1 mouse cellular context compared by ENCODE assay signal in the genomic region with DNA sequence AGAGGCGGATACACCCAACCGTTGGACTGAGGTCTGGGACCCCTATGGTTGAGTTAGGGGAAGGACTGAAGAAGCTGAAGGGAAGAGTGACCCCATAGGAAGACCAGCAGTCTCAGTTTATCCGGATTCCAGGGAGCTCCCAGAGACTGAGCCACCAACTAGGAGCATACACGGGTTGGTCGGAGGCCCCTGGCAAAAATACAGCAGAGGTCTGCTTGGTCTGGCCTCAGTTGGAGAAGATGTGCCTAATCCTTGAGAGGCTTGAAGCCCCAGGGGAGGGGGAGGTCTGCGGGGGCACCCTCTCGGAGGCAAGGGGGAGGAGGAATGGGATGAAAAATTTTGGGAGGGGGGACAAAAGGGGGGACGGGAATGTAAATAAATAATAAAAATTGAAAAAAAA.
TF ChIP-seq lines count a peak whose summit lies in the region.

No protein-coding gene starts in this region.

TF ChIP-seq in myocyte, 11 proteins besides CTCF, POLR2A, EP300 and RAD21 (continued from another document):
- TF ChIP-seq MYOD1 (IDR thresholded peaks at IDR 0.05; ENCODE audit: control insufficient read depth in 1 of 3, insufficient read length in 2 of 3, low read depth in 2 of 3), result no peak
- no peak for TF ChIP-seq SRF (IDR thresholded peaks at IDR 0.05; ENCODE audit: control insufficient read depth, insufficient read length, low read depth)
- TF ChIP-seq CEBPB (IDR thresholded peaks at IDR 0.05; ENCODE audit: insufficient read depth, poor library complexity, severe bottlenecking), result no peak
- no peak for TF ChIP-seq REST (IDR thresholded peaks at IDR 0.05; ENCODE audit: insufficient read depth, insufficient read length)
- TF ChIP-seq USF1 (IDR thresholded peaks at IDR 0.05; ENCODE audit: low read depth), result no peak
- no peak for TF ChIP-seq TCF3 (IDR thresholded peaks at IDR 0.05; ENCODE audit: insufficient read length, low read depth)
- TF ChIP-seq MYOG (IDR thresholded peaks at IDR 0.05; ENCODE audit: control insufficient read depth in 1 of 3, insufficient read depth in 1 of 3, insufficient read length in 2 of 3, low read depth in 2 of 3), result no peak
- TF ChIP-seq E2F4 (IDR thresholded peaks at IDR 0.05; ENCODE audit: insufficient read depth), result no peak
- no peak for TF ChIP-seq POLR2AphosphoS2 (IDR thresholded peaks at IDR 0.05; ENCODE audit: insufficient read length, low read depth)
